In the genomic region with DNA sequence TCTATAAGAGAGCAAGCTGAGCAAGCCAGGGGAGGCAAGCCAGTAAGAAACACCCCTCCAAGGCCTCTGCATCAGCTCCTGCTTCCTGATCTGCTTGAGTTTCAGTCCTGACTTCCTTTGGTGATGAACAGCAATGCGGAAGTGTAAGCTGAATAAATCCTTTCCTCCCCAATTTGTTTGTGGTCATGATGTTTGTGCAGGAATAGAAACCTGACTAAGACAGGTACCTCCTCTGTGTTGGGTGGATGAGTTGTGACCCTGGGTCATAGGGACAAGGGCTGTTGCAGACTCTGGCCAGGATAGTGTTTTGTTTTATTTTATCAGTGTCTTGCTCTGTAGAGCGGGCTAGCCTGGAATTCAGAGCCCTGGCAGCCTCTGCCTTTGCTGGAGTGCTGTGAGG, we compare ENCODE assay signal across 13 mouse cellular contexts. TPM values are rescaled to one million over a fixed set of nuclear protein-coding genes. Genes with fewer than 3 reads are reported as not detected.
"Had no signal": no experiment of that assay in that cellular context is flagged by ENCODE, and none has a peak within 500 bp of the region (broad histone marks: within the 10 kb centered on the region; RNA-seq: fewer than 3 reads in every experiment).

No protein-coding gene starts in this region.

RNA-seq across cellular contexts. Expression of a gene that starts 6.1 kb away (rescaled TPM):
- total RNA-seq: megakaryocyte-erythroid progenitor cell, adult 5-6 weeks had no signal
- polyA plus RNA-seq: limb, embryonic 10.5 days; limb, embryonic 11.5 days; liver, embryonic 11.5 days; liver, embryonic 13.5 days; lung, embryonic 14.5 days; midbrain, embryonic 10.5 days; midbrain, embryonic 11.5 days; midbrain, embryonic 12.5 days; myocyte; neural tube, embryonic 11.5 days had no signal

RNA-seq across cellular contexts. Expression of a gene that starts 17.4 kb away (rescaled TPM):
- total RNA-seq: monocyte, adult 5-6 weeks had no signal

RNA-seq across cellular contexts. Expression of a gene that starts 30.3 kb away (rescaled TPM):
- total RNA-seq: megakaryocyte progenitor cell, adult 5-6 weeks; megakaryocyte-erythroid progenitor cell, adult 5-6 weeks had no signal

RNA-seq across cellular contexts. Expression of a gene that starts 36.6 kb away (rescaled TPM):
- total RNA-seq: monocyte, adult 5-6 weeks had no signal
